Mouse (Mus musculus) spleen, adult 12 weeks (tissue): ENCODE data around the gene Gp9.

Experiments used
- DNase-seq: peaks from one replicate; pipeline ENCODE4 v3.0.0; 2022; ENCODE audit warnings: low spot score

Gene Gp9

DNA sequence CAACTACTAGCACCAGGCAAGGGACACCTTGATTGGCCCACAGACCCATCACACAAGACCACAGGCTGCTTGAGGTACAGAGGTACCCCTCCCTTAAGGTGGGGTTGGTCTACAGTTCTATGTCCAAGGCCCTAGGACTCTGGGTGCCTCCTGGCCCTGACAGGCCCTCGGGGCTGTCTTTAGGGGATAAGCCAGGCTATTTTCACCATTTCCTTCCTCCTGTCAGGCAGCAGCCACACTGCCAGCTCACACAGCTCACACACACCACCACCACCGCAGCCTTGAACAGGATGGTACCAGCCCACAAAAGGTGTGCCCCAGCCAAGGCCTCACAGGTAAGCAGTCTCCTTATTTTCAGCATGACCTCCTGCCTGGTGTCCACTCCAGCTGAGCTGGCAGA is at the start of gene Gp9:
Gp9 (plus strand) TSS at position 231 of the 400 bp plus-strand sequence.
- DNase-seq: no peak

DNA sequence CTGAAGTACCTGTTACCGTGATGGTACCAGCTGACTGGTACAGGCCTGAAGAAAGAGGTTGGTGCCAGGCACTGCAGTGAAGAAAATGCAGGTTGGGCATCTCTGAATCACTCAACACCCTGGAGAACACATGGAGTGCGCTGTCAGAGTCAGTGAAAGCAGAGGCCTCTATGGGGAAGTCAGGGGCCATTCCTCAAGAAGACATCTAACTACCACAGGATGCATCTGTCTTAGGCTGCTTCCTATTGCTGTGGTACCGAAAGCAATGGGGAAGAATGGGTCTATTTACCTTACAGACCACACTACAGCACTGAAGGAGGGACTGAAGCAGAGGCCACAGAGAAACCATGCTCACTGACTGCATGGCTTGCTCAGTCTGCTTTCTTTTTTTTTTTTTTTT is 49.8 kb upstream of the Gp9 start:
- DNase-seq: no peak

DNA sequence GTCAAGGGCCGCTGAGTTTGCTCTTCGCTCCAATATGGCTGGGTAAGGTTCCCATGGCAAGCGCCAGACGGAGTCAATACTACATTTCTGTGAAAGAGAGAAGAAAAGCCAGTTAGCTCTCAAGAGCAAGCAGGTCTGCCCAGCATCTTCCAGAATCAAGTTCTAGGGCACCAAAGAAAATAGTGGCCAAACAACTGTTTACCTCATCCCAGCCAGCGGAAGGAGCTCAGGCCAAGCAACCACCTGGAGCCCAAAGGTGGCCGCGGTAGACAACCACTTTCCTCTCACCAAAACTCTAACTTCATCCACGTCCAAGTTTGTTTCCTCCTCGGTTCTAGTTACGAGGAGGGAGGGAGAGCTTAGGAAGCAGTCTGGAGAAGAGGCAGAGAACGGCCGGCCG is 47.7 kb upstream of the Gp9 start:
- DNase-seq: no peak

DNA sequence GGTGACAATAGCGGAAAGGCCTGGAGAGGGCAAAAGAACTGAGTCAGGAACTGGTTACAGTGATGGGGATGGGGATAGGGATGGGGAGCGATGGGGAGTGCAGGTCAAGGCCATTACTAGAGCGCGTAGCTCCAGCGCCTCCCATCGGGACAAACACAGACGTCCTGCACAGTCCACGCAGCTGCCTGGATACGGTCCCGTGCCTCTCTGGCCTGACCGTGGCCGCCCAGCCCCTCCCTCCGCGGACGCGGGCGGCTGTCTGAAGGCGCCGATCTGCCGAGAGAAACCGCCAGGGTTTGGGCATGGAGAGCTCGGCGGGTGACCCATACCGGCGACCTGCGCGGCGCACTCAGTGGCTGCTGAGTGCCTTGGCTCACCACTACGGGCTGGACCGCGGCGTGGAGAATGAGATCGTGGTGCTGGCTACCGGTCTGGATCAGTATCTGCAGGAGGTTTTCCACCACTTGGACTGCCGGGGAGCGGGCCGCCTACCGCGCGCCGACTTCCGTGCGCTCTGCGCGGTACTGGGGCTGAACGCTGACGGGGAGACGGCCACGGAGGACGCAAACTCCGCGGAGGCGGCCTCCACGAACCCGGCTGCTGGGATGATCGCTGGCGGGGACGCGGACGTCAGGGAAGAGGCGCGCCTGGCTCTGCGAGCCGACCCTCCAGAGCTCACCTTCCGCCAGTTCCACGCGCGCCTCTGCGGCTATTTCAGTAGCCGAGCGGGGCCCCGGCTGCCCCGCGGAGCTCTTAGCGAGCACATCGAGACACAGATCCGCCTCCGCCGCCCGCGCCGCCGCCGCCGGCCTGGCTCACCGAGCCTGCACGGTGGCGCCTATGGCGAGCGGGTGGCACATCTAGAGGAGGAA is 47.0 kb upstream of the Gp9 start, which contains the start of gene Efcc1:
Efcc1 (plus strand) TSS at position 279 of the 872 bp plus-strand sequence.
- no peak for DNase-seq

DNA sequence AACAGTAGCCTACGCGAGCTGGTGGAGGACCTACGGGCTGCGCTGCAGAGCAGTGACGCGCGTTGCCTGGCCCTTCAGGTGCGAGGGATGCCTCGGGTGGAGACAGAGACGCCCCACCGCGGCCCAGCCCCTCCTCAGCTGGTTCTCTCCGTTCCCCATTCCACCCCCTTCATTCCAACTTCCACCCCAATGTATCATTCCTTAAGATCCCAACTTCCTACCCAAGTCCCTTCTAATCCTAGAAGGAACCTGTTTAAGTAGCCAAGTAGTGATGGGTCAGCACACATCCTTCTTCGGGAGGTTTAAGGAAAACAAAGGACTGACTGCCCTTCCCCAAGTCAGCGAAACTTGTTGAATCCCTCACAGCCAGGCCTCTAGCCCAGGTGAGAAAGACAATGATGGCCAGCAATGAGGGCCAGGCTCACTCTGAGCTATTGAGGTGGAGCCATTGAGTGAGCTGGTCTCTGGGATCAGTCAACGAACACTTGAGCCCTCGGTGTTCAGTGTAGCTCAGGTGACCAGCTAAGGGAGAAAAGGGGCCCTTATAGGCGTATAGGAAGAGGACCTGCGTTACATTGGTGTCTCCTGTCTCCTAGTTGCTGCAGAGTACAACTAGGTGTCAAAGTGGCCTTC is 46.3 kb upstream of the Gp9 start:
- no peak for DNase-seq

DNA sequence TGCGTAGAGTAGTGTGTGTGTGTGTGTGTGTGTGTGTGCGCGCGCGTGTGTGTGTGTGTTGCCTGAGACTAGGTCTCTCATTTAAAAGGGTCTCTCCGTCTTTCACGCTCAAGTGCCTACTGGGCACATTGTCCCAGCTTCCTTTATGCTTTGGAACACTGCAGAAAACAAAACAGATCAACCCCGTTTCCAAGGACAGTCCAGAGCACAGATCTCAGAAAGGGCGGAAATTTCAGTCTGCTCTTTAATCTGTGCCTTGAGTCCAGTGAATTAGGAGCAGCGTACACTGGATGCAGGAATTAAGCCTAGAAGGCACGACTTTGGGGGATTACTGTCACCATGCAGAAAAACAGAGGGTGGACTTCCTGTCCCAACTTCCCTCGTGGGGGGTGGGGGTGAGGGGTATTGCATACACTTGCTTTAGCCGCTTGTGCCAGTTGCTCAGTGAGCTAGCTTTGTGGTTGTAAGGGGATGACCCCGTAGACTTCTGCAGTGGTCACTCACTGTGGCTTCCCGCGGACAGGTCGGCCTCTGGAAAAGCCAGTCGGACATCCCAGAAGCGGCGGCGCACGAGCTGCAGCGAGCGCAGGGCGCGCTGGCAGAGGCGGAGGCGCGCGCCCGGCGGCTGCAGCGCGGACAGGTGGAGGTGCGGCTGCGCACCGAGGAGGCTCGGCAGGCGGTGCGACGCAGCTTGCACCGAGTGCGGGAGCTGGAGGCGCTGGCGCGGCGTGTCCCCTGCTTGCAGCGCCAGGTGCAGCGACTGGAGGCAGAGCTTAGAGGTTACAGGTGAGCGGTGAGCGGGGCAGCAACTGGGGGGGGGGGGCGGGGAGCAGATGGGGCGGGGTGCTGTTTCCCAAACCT is 45.5 kb upstream of the Gp9 start:
- no peak for DNase-seq

DNA sequence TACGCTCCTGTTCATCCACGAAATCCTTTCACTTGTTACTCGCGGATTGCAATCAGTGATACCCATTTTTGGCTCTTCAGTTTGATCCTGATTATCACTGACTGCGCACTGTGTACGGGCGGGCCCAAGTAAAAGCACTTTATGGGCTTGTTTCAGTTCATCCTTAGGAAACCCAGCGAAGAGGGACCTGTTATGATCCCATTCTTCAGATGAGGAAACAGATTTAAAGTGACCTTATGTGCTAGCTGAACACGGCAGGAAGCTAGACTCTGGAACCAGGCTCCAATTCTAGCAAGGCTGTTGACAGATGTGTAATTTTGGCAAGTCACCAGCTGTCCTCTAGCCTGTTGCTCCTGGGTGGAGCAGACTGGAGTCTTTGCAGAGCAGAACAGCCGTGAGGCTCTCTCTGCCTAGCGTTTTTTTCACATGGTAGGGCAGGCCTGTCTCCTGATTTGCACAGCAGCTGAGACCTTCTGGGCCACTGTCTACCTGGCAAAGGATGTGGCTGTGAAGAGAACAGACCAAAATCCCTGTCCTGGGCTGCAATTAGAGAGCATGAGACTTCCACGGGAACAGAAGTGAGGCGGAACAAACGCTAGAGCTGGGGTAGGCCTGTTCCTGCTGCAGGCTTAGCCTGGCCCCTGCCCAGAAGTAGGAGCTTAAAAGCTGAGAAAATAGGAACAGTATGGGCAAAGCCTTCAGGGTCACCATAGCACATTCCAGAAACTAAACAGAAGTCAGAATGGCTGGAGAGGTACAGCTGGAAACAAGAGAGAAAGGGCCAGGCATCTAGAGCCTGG is 44.5 kb upstream of the Gp9 start:
- DNase-seq: no peak

DNA sequence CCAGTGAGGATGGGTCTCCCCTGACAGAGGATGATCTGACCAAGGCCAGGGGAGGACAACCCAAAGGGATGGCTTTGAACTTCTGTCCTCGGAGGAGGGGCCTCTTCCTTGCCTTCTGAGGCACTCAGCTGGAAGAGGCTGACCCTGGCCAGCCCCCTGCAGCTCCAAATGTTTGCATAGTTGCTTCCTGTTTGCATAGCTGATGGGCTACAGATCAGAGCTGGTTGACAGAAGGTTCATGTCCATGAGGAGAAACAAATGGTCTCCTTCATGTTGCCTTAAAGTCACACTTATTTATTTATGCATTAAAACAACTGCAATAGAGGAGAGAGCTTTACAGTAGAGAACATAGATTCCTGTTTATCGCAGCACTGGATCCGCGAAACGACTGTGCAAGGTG is 43.7 kb upstream of the Gp9 start:
- DNase-seq: no peak

DNA sequence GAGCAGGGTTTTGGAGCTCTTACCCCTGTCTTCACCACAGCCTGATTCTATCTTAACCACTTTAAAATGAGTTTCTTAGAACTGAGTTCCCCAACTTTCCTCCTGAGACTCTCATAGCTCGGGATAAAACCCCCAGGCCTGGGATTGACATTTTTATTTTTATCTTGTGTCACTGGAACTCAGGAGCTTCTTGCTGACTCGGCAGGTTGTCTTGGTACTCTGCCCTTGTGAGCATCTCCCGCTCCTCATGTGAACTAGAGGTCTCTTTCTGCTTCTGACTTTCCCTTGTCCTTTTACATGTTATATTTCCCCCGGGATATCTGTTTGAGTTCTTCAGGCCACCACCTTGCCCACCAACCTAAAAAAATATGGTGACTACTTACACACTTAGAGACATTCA is 40.9 kb upstream of the Gp9 start:
- no peak for DNase-seq

DNA sequence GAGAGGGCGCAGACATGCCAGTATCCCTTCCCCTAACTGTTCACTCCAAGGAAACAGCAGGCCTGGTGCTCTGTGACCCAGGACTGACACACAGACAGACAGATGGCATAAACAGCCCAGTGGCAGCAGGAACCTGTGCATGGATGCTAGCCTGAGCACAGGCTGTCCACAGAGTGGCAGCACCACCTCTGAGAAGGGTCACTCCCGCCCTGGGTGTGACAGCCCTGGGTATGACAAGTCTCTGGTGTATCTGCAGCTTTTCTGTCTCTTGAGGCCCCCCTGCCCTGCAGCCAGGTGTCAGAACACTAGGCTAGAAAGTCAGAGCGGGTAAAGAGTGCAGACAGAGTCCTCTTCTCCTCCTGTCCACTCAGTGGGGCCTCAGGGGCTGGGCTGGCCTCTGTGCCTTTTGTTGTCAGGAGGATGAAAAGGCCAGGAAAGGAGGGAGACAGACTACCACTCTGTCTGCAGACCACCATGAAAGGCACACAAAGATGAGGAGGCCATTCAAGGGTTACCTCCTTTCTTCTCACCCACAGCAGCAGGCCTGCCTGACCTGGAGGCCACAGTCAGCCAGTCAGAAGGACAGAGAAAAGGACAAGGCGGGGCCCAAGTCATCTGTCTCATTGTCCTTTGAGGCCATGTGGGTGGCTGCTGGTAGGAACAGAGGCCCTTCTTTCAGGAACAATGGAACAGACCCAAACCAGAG is 39.8 kb upstream of the Gp9 start:
- DNase-seq: no peak

DNA sequence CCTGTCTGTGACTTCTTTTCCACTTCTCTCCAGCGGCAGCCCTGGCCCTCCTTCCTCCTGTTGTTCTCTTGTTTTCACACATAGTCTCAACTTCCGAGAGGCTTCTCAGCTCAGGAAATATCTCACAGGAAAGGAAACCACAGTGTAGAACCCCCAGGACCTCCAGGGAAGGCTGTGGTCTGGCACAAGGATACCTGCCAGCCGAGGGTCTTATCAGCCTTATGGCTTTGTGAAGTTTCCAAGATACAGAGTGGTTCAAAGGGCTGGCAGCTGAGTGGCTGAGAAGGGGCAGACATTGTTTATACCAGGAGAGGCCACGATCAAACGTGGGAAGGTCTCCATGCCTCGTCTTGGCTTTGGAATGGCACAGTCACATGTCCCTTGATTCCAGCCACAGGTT is 38.0 kb upstream of the Gp9 start:
- no peak for DNase-seq

DNA sequence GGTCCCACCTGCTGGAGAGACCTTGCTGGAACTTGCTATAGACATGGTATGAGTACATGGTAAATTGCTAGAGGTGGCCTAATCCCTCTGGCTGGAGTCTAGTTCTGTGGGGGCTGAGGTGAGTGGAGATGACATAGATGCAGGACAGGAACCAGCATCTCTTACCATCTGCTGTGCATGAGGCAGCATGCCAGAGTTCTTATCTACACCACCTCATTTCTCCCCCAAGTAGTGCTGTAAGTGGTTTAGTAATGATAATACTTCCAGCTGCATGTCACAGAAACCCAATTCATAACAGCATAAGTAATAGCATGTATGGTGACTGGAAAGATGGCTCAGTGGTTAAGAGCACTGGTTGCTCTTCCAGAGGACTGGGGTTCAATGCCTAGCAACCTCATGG is 37.4 kb upstream of the Gp9 start:
- DNase-seq: peak; percentile 60

DNA sequence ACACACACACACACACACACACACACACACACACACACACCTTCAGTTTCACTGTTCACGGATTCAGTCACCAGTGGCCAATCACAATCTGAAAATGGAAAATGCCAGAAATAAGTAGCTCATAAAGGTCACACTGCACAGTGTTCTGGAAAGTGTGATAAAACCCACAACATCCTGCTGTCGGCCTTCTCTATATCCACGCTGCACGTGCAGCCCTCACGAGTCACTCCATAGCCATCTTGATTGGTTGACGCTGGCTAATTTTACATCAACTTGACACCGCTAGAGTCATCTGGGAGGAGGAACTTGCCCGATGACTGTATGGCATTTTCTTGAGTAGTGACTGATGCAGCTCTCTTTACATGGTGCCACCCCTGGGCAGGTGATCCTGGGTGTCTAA is 35.9 kb upstream of the Gp9 start:
- no peak for DNase-seq

DNA sequence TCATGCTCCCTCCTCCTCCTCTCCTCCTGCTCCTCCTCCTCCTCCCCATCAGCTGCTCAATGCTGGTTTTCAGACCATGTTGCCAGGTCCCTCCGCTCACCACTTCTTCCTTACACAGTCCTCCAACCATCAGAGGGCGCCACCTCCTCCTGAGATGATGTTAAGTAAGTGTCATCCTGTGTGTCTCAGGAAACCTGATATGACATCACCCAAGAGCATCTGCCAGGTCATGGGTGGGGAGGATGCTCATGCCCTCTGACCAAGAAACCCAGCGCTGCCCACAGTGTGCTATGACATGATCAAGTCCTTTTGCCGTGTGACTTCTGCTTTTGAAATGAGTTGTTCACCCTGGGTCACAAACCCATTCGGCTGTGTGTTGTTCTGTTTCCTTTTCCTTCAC is 35.1 kb upstream of the Gp9 start:
- no peak for DNase-seq

DNA sequence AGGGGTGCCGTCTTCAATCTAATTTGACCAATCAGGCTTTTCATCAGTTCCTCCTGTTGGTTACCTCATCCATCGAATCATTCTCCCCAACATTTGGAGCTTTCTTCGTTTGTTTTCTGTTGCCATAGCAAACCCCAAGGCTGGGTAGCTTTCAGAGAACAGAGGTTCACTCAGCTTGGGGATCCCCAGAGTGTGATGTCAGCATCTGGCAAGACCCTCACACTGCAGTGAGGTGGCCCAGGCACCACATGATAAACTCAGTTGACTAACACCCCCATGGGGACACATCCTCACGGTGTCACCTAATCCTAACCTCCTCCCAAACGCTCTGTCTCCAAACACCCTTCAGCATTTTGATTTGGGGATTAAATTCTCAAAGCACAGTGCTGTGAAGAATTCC is 34.6 kb upstream of the Gp9 start:
- DNase-seq: no peak

DNA sequence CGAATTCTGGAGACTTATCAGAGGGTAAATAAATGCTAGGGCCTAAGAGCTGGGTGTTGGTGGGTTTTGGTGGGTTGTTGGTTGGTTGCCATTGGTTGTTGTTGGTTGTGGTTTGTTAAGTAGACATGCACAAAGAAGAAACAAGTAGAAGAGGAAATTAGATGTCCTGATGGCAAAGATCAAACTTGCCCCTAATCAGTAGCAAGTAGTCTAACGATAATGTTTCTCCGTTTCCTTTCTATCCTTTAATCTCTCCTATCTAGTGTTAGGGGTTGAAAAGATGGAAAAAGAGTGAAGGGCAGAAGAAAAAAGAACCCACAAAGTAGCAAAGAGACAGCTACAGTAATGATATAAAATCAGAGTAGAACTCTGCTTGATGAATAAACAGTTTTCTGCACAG is 33.2 kb upstream of the Gp9 start:
- no peak for DNase-seq

DNA sequence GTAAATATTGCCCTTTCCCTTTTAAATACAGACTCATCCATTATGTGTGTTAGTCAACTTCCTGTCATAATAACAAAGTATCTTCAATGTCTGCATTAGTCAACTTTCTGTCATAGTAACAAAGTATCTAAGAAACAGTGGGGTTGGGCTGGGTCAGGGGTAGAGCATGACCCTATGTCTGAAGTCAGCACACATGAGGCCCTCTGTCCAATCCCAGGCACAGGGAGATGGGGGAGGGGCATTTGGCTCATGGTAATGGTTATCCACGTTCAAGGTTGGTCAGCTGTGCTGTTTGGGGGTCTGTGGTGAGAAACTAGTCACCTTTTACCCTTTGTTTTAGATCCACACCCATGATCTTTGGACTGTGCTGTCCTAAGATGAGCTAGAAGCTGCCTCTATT is 32.6 kb upstream of the Gp9 start:
- no peak for DNase-seq

DNA sequence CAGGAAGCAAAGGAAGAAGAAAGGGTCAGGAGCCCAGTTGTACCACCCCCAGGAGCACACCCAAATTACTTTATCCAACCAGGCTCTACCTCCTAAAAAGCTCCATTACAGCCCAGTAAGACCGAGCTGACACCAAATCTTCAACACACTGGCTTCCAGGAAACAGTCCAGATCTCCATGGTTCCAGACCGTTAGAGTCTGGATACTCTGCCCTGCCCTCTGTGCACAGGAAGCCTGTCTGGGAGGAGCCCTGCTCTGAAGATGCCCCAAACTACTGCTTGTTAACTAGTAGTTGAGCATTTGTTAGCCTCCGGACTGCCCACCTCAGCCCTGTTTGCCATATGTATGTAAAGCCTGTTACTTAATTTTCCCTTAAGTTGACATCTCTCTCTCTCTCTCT is 31.8 kb upstream of the Gp9 start:
- DNase-seq: no peak

DNA sequence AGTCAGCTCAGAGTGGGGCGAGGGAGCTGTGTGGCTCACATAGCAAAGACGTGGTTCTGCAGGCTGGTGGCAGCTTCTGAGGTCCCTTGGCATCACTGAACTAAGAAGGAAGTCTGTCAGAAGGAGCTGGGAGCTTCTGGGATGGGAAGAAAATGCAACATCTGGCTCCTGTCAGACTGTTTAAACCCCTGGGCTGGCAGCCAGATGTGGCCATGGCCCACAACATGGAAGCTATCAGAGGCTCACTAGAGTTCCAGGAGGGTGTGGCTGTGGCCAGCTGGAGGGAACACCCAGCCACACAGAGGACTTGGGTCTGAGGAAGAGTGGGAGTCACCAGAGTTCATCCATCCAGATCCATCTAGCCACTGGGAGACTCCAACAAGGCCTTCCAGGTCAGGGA is 31.0 kb upstream of the Gp9 start:
- DNase-seq: no peak

DNA sequence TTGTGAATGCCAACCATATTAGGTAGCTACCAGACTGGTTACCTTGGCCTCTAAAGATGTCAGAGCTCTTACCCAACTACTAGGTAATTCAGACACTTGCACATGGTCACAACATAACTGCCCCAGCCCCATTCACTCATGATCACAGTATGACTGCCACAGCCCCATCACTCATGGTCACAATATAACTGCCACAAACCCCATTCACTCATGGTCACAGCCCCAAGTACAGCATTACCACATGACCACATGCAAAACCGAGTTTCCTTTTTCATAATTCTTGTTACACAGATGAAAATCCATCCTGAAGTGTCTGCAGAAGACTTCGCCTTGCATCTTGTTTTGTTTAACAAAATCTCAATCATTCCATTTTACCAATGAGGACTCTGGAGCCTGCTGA is 29.8 kb upstream of the Gp9 start:
- no peak for DNase-seq

DNA sequence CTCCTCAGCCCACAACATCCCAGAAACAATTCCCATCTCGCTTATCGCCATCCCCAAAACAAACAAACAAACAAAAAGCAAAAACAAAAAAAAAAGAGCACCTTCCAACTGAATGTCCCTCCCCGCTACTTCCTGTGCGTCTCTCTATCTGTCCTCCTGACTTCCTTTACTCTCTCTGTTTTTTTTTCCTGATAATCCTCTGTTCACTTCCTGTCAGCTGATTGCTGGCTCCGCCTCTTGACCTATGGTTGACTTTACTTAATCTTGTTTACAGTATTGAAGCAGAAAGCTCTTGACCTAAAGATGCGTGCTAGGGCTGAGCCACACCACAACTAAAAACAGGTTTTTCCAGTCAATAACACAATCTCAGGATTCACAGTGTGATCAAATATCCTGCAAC is 29.3 kb upstream of the Gp9 start:
- DNase-seq: no peak
